Mouse (Mus musculus) megakaryocyte, embryonic 14.5 days (primary cell): ENCODE results near the gene Nelfcd. TPM values are rescaled to one million over a fixed set of nuclear protein-coding genes. Genes with fewer than 3 reads are reported as not detected.

ENCODE experiments used
- H3K27me3 ChIP-seq: replicated peaks from 2 replicates; pipeline ENCODE3; 2012; ENCODE audit warnings: inconsistent platforms
- H3K36me3 ChIP-seq: replicated peaks from 2 replicates; pipeline ENCODE3; 2012; ENCODE audit warnings: low read length, inconsistent platforms, mixed read lengths
- H3K4me1 ChIP-seq: 2 replicates; pipeline ENCODE4 v1.6.1; 2012; ENCODE audit warnings: inconsistent platforms
- H3K4me3 ChIP-seq: replicated peaks from 2 replicates; pipeline ENCODE3; 2012; ENCODE audit warnings: moderate library complexity, mild to moderate bottlenecking, inconsistent platforms
- H3K9me3 ChIP-seq: 2 replicates; pipeline ENCODE4 v1.6.1; 2012; ENCODE audit warnings: inconsistent platforms
- FLI1 ChIP-seq: IDR thresholded peaks from 2 replicates; pipeline ENCODE4 v1.6.1; 2012; ENCODE audit warnings: low read length, inconsistent platforms, mixed read lengths
- GATA1 ChIP-seq: IDR thresholded peaks from 3 replicates; pipeline ENCODE4 v1.6.1; 2012; ENCODE audit warnings: mixed read lengths, low read length, inconsistent platforms, borderline replicate concordance
- polyA plus RNA-seq: library from polyadenylated mRNA; stranded (reverse); fragments of >175 nt; gene quantifications from 2 replicates; pipeline ENCODE4 v1.2.3, GENCODE M21; 2012; ENCODE audit warnings: low replicate concordance; ENCODE audit not compliant: insufficient read depth

Nelfcd gene
- polyA plus RNA-seq, 1 experiment: 36.2 TPM

GRCm38 (mm10) chr2:174444359-174444758 lies 28.8 kb downstream of the Nelfcd start:
- TF ChIP-seq FLI1 (no peak), GATA1 (no peak)
- no peak overlapping the region for H3K4me3 ChIP-seq
- H3K27me3 ChIP-seq: no peaks in the 10 kb centered on the region
- H3K9me3 ChIP-seq: no peaks in the 10 kb centered on the region
- H3K36me3 ChIP-seq: no peaks in the 10 kb centered on the region
- peaks cover 91% of the 10 kb centered on the region for H3K4me1 ChIP-seq

GRCm38 (mm10) chr2:174445018-174445417 lies 29.4 kb downstream of the Nelfcd start:
- no peaks in the 10 kb centered on the region for H3K36me3 ChIP-seq
- H3K9me3 ChIP-seq: no peaks in the 10 kb centered on the region
- H3K27me3 ChIP-seq: no peaks in the 10 kb centered on the region
- peaks cover 91% of the 10 kb centered on the region for H3K4me1 ChIP-seq
- TF ChIP-seq GATA1 (no peak), FLI1 (no peak)
- H3K4me3 ChIP-seq: no peak overlapping the region

GRCm38 (mm10) chr2:174446492-174446891 lies 30.9 kb downstream of the Nelfcd start:
- no peaks in the 10 kb centered on the region for H3K9me3 ChIP-seq
- H3K36me3 ChIP-seq: no peaks in the 10 kb centered on the region
- peaks cover 92% of the 10 kb centered on the region for H3K4me1 ChIP-seq
- H3K27me3 ChIP-seq: no peaks in the 10 kb centered on the region
- no peak overlapping the region for H3K4me3 ChIP-seq
- TF ChIP-seq FLI1 (no peak), GATA1 (no peak)

GRCm38 (mm10) chr2:174446905-174447304 lies 31.3 kb downstream of the Nelfcd start:
- H3K4me1 ChIP-seq: peaks cover 91% of the 10 kb centered on the region
- no peaks in the 10 kb centered on the region for H3K27me3 ChIP-seq
- no peaks in the 10 kb centered on the region for H3K9me3 ChIP-seq

GRCm38 (mm10) chr2:174448405-174448804 lies 32.8 kb downstream of the Nelfcd start:
- peaks cover 87% of the 10 kb centered on the region for H3K4me1 ChIP-seq
- H3K36me3 ChIP-seq: peaks cover 14% of the 10 kb centered on the region
- no peaks in the 10 kb centered on the region for H3K9me3 ChIP-seq
- H3K4me3 ChIP-seq: no peak overlapping the region
- TF ChIP-seq GATA1 (no peak), FLI1 (no peak)
- H3K27me3 ChIP-seq: no peaks in the 10 kb centered on the region

More at GRCm38 (mm10) chr2:174446905-174447304, 31.3 kb downstream of the Nelfcd start:
- Histone ChIP-seq H3K4me3 (no peak overlapping the region), H3K36me3 (peaks cover 3% of the 10 kb centered on the region)
- TF ChIP-seq FLI1 (no peak), GATA1 (no peak)

- Histone ChIP-seq H3K4me1 (peaks cover 87% of the 10 kb centered on the region), H3K9me3 (no peaks in the 10 kb centered on the region), H3K4me3 (peak within 1 kb of the TSS; percentile 93), H3K27me3 (no peaks in the 10 kb centered on the region), H3K36me3 (peaks cover 33% of the 10 kb centered on the region)
- TF ChIP-seq GATA1 (no peak), FLI1 (no peak)
Measured at GRCm38 (mm10) chr2:174450353-174450752, 34.7 kb downstream of the Nelfcd start, which contains the start of gene Tubb1. TSS of gene Tubb1 (plus strand) at chr2:174450695.

GRCm38 (mm10) chr2:174453681-174454080 lies 38.1 kb downstream of the Nelfcd start:
- Histone ChIP-seq H3K27me3 (no peaks in the 10 kb centered on the region), H3K4me1 (peaks cover 85% of the 10 kb centered on the region), H3K36me3 (peaks cover 67% of the 10 kb centered on the region), H3K9me3 (no peaks in the 10 kb centered on the region), H3K4me3 (peak overlapping the region; percentile 91)
- TF ChIP-seq FLI1: no peak
- TF ChIP-seq GATA1: peak; percentile 66; the same call in 1 of the 3 replicates

- Histone ChIP-seq H3K9me3 (no peaks in the 10 kb centered on the region), H3K27me3 (no peaks in the 10 kb centered on the region), H3K36me3 (peaks cover 83% of the 10 kb centered on the region), H3K4me1 (peaks cover 80% of the 10 kb centered on the region), H3K4me3 (no peak overlapping the region)
- TF ChIP-seq FLI1 (no peak), GATA1 (no peak)
Measured at GRCm38 (mm10) chr2:174459365-174459764, 43.8 kb downstream of the Nelfcd start.

GRCm38 (mm10) chr2:174463370-174463769 lies 47.8 kb downstream of the Nelfcd start:
- TF ChIP-seq GATA1 (no peak), FLI1 (no peak)
- Histone ChIP-seq H3K9me3 (no peaks in the 10 kb centered on the region), H3K27me3 (no peaks in the 10 kb centered on the region), H3K4me3 (peak overlapping the region; percentile 94), H3K36me3 (peaks cover 81% of the 10 kb centered on the region), H3K4me1 (peaks cover 70% of the 10 kb centered on the region)

GRCm38 (mm10) chr2:174463789-174464523 lies 48.4 kb downstream of the Nelfcd start, which contains the start of gene Atp5e:
TSS of gene Atp5e (minus strand) at chr2:174464105.
- no peak for TF ChIP-seq FLI1
- no peak for TF ChIP-seq GATA1
- Histone ChIP-seq H3K4me3 (peak within 1 kb of the TSS; percentile 94), H3K27me3 (no peaks in the 10 kb centered on the region), H3K4me1 (peaks cover 70% of the 10 kb centered on the region), H3K36me3 (peaks cover 81% of the 10 kb centered on the region), H3K9me3 (no peaks in the 10 kb centered on the region)
